Mouse (Mus musculus): Measurements from ENCODE around the gene Adamts9. TPM values are rescaled to one million over a fixed set of nuclear protein-coding genes. Genes with fewer than 3 reads are reported as not detected.

Gene Adamts9
- polyA plus RNA-seq, 1 experiment from 2014 or later = 2.6 TPM

DNA sequence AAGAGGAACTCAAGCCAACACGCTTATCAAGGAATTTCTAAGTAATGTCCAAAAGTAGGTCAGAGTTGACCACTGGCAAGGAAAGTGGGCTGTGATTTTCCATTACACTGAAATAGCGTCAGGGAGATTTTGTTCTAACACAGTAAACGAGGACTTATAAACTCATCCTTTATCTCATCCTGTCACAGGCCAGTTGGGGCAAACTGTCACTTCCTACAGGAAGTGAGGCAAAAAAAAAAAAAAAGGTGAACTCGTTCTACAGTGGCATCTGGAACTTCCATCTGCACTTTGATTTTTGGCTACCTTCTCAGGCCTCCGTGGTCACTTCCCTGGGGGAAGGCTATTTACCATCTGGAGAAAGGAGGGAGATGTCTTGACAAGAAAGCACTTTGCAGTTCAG lies 68.4 kb downstream of the Adamts9 start:
- no peaks in the 10 kb centered on the region for H3K9me3 ChIP-seq
- peaks cover 43% of the 10 kb centered on the region for H3K36me3 ChIP-seq (replicated peaks)

GRCm38 (mm10) chr6:92872766-92873165 lies 70.5 kb downstream of the Adamts9 start:
- 94% methylated on average over 10 of the region's 10 CpGs for WGBS
- H3K27me3 ChIP-seq (ENCODE audit: poor library complexity, severe bottlenecking) = no peaks in the 10 kb centered on the region
- H3K9me3 ChIP-seq = no peaks in the 10 kb centered on the region
- no peak overlapping the region for H3K4me3 ChIP-seq
- H3K36me3 ChIP-seq (replicated peaks) = peaks cover 25% of the 10 kb centered on the region
- DNase-seq (ENCODE audit: extremely low spot score, low spot score) = no peak
- no peak overlapping the region for H3K27ac ChIP-seq
- peaks cover 13% of the 10 kb centered on the region; the same call in 1 of the 2 replicates for H3K4me1 ChIP-seq

More for the DNA sequence above, 68.4 kb downstream of the Adamts9 start:
- WGBS = 85% methylated on average over 5 of the region's 5 CpGs
- Histone ChIP-seq H3K4me3 (no peak overlapping the region), H3K27me3 (ENCODE audit: poor library complexity, severe bottlenecking) (no peaks in the 10 kb centered on the region; the same call in 1 of the 2 replicates), H3K4me1 (peaks cover 5% of the 10 kb centered on the region; the same call in 1 of the 2 replicates), H3K27ac (no peak overlapping the region)
- no peak for DNase-seq (ENCODE audit: extremely low spot score, low spot score)

GRCm38 (mm10) chr6:92871813-92872212 lies 71.5 kb downstream of the Adamts9 start:
- H3K4me1 ChIP-seq = peaks cover 13% of the 10 kb centered on the region; the same call in 1 of the 2 replicates
- H3K9me3 ChIP-seq = no peaks in the 10 kb centered on the region
- H3K4me3 ChIP-seq = no peak overlapping the region
- DNase-seq (ENCODE audit: extremely low spot score, low spot score) = no peak
- no peaks in the 10 kb centered on the region for H3K27me3 ChIP-seq (ENCODE audit: poor library complexity, severe bottlenecking)
- WGBS = 62% methylated on average over 4 of the region's 4 CpGs
- peaks cover 18% of the 10 kb centered on the region for H3K36me3 ChIP-seq (replicated peaks)
- no peak overlapping the region for H3K27ac ChIP-seq

DNA sequence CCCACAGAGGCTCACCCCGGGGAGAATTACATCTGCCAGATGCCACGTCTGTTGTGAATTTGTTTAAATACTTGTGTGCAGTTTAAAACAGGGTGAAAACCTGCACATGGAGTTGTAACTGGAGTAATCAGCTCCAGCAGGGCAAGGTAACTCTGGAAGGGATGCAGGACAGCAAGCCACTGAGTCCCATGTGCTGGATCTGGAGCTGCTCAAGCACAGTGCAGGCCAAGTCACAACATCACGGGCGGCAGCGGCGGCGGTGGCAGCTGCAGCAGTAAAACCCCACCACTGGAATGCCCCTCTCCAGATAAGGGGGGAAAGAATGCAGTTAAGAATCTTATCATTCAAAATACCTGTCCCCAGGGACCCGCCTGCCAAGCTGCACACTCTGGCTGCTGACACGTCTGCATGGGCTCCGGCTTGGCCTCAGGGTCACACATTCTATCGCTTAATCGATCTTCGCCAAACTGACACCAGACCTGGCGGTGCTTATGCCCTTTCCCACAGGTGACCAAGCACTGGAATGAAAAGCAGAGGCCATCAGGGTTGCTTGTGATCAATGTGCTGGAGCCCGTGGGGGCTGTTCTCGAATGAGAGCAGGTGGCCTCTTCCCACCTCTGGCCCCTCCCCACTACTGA lies 73.6 kb downstream of the Adamts9 start:
- Histone ChIP-seq H3K4me3 (no peak overlapping the region), H3K27me3 (ENCODE audit: poor library complexity, severe bottlenecking) (no peaks in the 10 kb centered on the region), H3K4me1 (peaks cover 13% of the 10 kb centered on the region; the same call in 1 of the 2 replicates), H3K9me3 (no peaks in the 10 kb centered on the region), H3K27ac (no peak overlapping the region), H3K36me3 (replicated peaks) (peaks cover 16% of the 10 kb centered on the region)
- 63% methylated on average over 16 of the region's 16 CpGs for WGBS
- no peak for DNase-seq (ENCODE audit: extremely low spot score, low spot score)

- H3K4me3 ChIP-seq = no peak within 1 kb of the TSS
- no peaks in the 10 kb centered on the region for H3K27me3 ChIP-seq (ENCODE audit: poor library complexity, severe bottlenecking)
- H3K27ac ChIP-seq = no peak within 1 kb of the TSS
- 74% methylated on average over 4 of the region's 4 CpGs for WGBS
- peaks cover 16% of the 10 kb centered on the region for H3K36me3 ChIP-seq (replicated peaks)
- DNase-seq (ENCODE audit: extremely low spot score, low spot score) = no peak
- H3K4me1 ChIP-seq = peaks cover 13% of the 10 kb centered on the region; the same call in 1 of the 2 replicates
- H3K9me3 ChIP-seq = no peaks in the 10 kb centered on the region
Observed at GRCm38 (mm10) chr6:92869089-92869581, 74.2 kb downstream of the Adamts9 start, which contains the start of gene Gm15737. Gene Gm15737 (plus strand): TSS chr6:92869357.

DNA sequence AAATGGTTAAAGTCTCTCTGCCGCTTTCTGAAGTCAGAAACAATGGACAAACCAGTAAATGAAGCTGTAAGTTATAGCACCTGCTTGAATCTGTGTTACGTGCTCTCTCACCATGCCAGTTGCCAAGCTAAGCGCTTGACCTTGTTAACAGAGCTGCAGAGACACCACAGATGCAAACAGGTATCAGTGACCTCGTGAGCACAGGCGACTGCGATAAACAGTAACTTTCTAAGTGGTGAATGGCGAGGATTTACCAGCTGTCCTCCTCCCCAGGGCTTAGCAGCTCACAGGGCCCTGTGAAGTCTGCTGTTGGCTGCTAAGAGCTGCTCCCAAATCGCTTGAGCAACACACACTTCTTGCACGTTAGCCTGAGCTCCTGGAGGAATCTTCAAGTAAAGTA lies 80.7 kb downstream of the Adamts9 start:
- 79% methylated on average over 9 of the region's 9 CpGs for WGBS
- H3K36me3 ChIP-seq (replicated peaks) = peaks cover 12% of the 10 kb centered on the region
- no peak overlapping the region for H3K4me3 ChIP-seq
- H3K4me1 ChIP-seq = no peaks in the 10 kb centered on the region
- no peaks in the 10 kb centered on the region for H3K27me3 ChIP-seq (ENCODE audit: poor library complexity, severe bottlenecking)
- H3K9me3 ChIP-seq = no peaks in the 10 kb centered on the region
- H3K27ac ChIP-seq = no peak overlapping the region
- DNase-seq (ENCODE audit: extremely low spot score, low spot score) = no peak

- Histone ChIP-seq H3K9me3 (no peaks in the 10 kb centered on the region), H3K4me1 (peaks cover 4% of the 10 kb centered on the region; the same call in 1 of the 2 replicates), H3K36me3 (replicated peaks) (peaks cover 17% of the 10 kb centered on the region), H3K27me3 (ENCODE audit: poor library complexity, severe bottlenecking) (no peaks in the 10 kb centered on the region), H3K4me3 (no peak overlapping the region), H3K27ac (no peak overlapping the region)
- WGBS = 67% methylated on average over 5 of the region's 5 CpGs
- DNase-seq (ENCODE audit: extremely low spot score, low spot score) = no peak
Observed at GRCm38 (mm10) chr6:92860285-92860912, 82.9 kb downstream of the Adamts9 start.

- 86% methylated on average over 12 of the region's 12 CpGs for WGBS
- Histone ChIP-seq H3K4me3 (no peak overlapping the region), H3K4me1 (peaks cover 4% of the 10 kb centered on the region; the same call in 1 of the 2 replicates), H3K27ac (no peak overlapping the region), H3K36me3 (replicated peaks) (peaks cover 17% of the 10 kb centered on the region), H3K9me3 (no peaks in the 10 kb centered on the region), H3K27me3 (ENCODE audit: poor library complexity, severe bottlenecking) (no peaks in the 10 kb centered on the region)
- DNase-seq (ENCODE audit: extremely low spot score, low spot score) = no peak
Observed at GRCm38 (mm10) chr6:92858721-92859510, 84.4 kb downstream of the Adamts9 start.

DNA sequence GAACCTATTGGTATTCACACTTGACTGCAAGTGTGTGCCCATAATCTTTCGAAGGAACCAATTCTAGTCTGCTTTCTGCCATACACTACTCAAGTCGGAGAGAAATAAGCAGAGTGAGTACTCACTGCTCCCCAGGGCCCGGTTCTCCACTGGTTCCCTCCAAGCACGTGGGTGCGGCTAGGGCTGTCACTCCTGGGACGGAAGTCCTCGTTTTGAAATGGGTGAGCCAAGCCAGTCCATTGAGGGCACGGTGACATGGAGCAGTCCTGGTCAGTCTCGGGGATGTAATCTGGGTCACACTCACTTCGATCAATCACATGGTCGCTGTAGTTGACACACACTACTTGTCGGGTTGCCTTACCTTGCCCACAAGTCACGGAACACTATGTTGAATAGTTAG lies 85.5 kb downstream of the Adamts9 start:
- Histone ChIP-seq H3K27me3 (ENCODE audit: poor library complexity, severe bottlenecking) (no peaks in the 10 kb centered on the region), H3K9me3 (no peaks in the 10 kb centered on the region), H3K4me3 (no peak overlapping the region), H3K4me1 (peaks cover 4% of the 10 kb centered on the region; the same call in 1 of the 2 replicates), H3K36me3 (replicated peaks) (peaks cover 17% of the 10 kb centered on the region), H3K27ac (no peak overlapping the region)
- DNase-seq (ENCODE audit: extremely low spot score, low spot score) = no peak
- WGBS = 94% methylated on average over 13 of the region's 13 CpGs

- DNase-seq (ENCODE audit: extremely low spot score, low spot score) = no peak
- 88% methylated on average over 4 of the region's 4 CpGs for WGBS
Observed at GRCm38 (mm10) chr6:92854873-92855272, 88.4 kb downstream of the Adamts9 start.

GRCm38 (mm10) chr6:92850250-92850649 lies 93.0 kb downstream of the Adamts9 start:
- H3K36me3 ChIP-seq (replicated peaks) = peaks cover 5% of the 10 kb centered on the region; the same call in 1 of the 2 replicates
- no peak for DNase-seq (ENCODE audit: extremely low spot score, low spot score)
- H3K27ac ChIP-seq = no peak overlapping the region
- peaks cover 6% of the 10 kb centered on the region; the same call in 1 of the 2 replicates for H3K4me1 ChIP-seq
- H3K27me3 ChIP-seq (ENCODE audit: poor library complexity, severe bottlenecking) = no peaks in the 10 kb centered on the region
- no peaks in the 10 kb centered on the region for H3K9me3 ChIP-seq
- no peak overlapping the region for H3K4me3 ChIP-seq
- WGBS = 77% methylated on average over 5 of the region's 5 CpGs

More at GRCm38 (mm10) chr6:92854873-92855272, 88.4 kb downstream of the Adamts9 start:
- no peak overlapping the region for H3K27ac ChIP-seq
- peaks cover 13% of the 10 kb centered on the region for H3K36me3 ChIP-seq (replicated peaks)
- H3K9me3 ChIP-seq = no peaks in the 10 kb centered on the region
- no peaks in the 10 kb centered on the region for H3K27me3 ChIP-seq (ENCODE audit: poor library complexity, severe bottlenecking)
- no peak overlapping the region for H3K4me3 ChIP-seq
- peaks cover 10% of the 10 kb centered on the region; the same call in 1 of the 2 replicates for H3K4me1 ChIP-seq

DNA sequence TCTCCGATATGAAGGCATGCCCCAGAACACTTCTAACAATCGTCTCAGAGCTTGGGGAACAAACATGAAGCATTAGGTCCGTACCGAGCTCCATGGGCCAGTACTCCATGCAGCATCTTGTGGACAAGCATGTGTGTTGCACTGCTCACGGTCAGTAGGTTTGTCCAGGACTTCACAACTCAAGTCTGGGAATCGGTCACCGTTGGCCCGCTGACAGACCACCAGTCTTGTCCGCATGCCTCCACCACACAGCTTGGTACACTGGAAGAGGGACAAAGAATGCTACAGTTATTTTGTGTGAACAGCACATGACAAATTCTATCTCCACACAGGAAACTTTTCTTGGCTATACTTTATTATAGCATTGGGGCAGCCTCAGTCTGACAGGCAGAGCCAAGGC lies 94.1 kb downstream of the Adamts9 start:
- Histone ChIP-seq H3K9me3 (no peaks in the 10 kb centered on the region), H3K27me3 (ENCODE audit: poor library complexity, severe bottlenecking) (no peaks in the 10 kb centered on the region), H3K4me1 (peaks cover 6% of the 10 kb centered on the region; the same call in 1 of the 2 replicates), H3K36me3 (replicated peaks) (peaks cover 5% of the 10 kb centered on the region; the same call in 1 of the 2 replicates), H3K27ac (no peak overlapping the region), H3K4me3 (no peak overlapping the region)
- WGBS = 96% methylated on average over 9 of the region's 9 CpGs
- no peak for DNase-seq (ENCODE audit: extremely low spot score, low spot score)

Measured in forebrain, embryonic 10.5 days (tissue).